Mouse (Mus musculus) MEL (cell line): ENCODE results near the gene Timmdc1. TPM values are rescaled to one million over a fixed set of nuclear protein-coding genes. Genes with fewer than 3 reads are reported as not detected.

Experiments
- DNase-seq: peaks from one replicate; pipeline ENCODE4 v3.0.0; 2011; ENCODE audit warnings: low read depth, low spot score
- H3K27ac ChIP-seq: 2 replicates; pipeline ENCODE4 v1.5.1; 2012; ENCODE audit warnings: low read depth, mild to moderate bottlenecking, control low read depth, low read length, moderate library complexity; ENCODE audit not compliant: control insufficient read depth
- H3K27me3 ChIP-seq, 2 experiments: fragments of 150-350 bp in 1 of 2; sonication (generic) in 1 of 2; 2 replicates each; pipeline ENCODE4 v1.6.1; 2012; ENCODE audit warnings: low read length in 2 of 2, mild to moderate bottlenecking in 2 of 2, improper control_type of control experiment in 1 of 2, moderate library complexity in 1 of 2; ENCODE audit not compliant: insufficient read depth in 2 of 2, control insufficient read depth in 1 of 2
- H3K36me3 ChIP-seq, 2 experiments: 2 replicates each; pipeline ENCODE4 v1.6.1; 2012 to 2014; ENCODE audit warnings: low read length in 2 of 2, improper control_type of control experiment in 1 of 2, inconsistent platforms in 1 of 2, mild to moderate bottlenecking in 1 of 2; ENCODE audit not compliant: insufficient read depth in 2 of 2, control insufficient read depth in 1 of 2
- H3K4me1 ChIP-seq, 2 experiments: fragments of 150-350 bp in 1 of 2; sonication (generic) in 1 of 2; 2 replicates each; pipeline ENCODE4 v1.6.1; 2012; ENCODE audit warnings: low read length in 2 of 2, improper control_type of control experiment in 1 of 2, mild to moderate bottlenecking in 1 of 2; ENCODE audit not compliant: insufficient read depth in 2 of 2, control insufficient read depth in 1 of 2
- H3K4me3 ChIP-seq, 2 experiments: fragments of 150-350 bp in 1 of 2; sonication (generic) in 1 of 2; 2 replicates each; pipeline ENCODE4 v1.5.1; 2012; ENCODE audit warnings: low read depth in 2 of 2, low read length in 2 of 2, mild to moderate bottlenecking in 2 of 2, moderate library complexity in 2 of 2, control low read depth in 1 of 2, improper control_type of control experiment in 1 of 2; ENCODE audit not compliant: control insufficient read depth in 1 of 2, insufficient read depth in 1 of 2
- H3K79me2 ChIP-seq: 2 replicates; pipeline ENCODE4 v1.6.1; 2012; ENCODE audit warnings: mild to moderate bottlenecking, low read length, moderate library complexity; ENCODE audit not compliant: control insufficient read depth, poor library complexity, insufficient read depth
- H3K9ac ChIP-seq: 2 replicates; pipeline ENCODE4 v1.6.1; 2012; ENCODE audit warnings: low read depth, mild to moderate bottlenecking, control low read depth, low read length, moderate library complexity; ENCODE audit not compliant: control insufficient read depth, poor library complexity, severe bottlenecking
- H3K9me3 ChIP-seq: fragments of 150-350 bp; sonication (generic); replicated peaks from 2 replicates; pipeline ENCODE4 v1.6.1; 2012; ENCODE audit warnings: mild to moderate bottlenecking, low read length, improper control_type of control experiment, moderate library complexity; ENCODE audit not compliant: insufficient read depth
- ELF1 ChIP-seq: IDR thresholded peaks from 2 replicates; pipeline ENCODE4 v1.6.1; 2014; ENCODE audit warnings: low read depth, mild to moderate bottlenecking, inconsistent platforms, low read length, improper control_type of control experiment, moderate library complexity
- EP300 ChIP-seq, 2 experiments: IDR thresholded peaks; 2 replicates each; pipeline ENCODE4 v1.6.1; 2011; ENCODE audit warnings: improper control_type of control experiment in 2 of 2, low read length in 2 of 2, low read depth in 1 of 2, mild to moderate bottlenecking in 1 of 2
- ETS1 ChIP-seq: IDR thresholded peaks from 2 replicates; pipeline ENCODE4 v1.6.1; 2012; ENCODE audit warnings: low read depth, mild to moderate bottlenecking, inconsistent platforms, low read length, improper control_type of control experiment, moderate library complexity
- GATA1 ChIP-seq: IDR thresholded peaks from 2 replicates; pipeline ENCODE4 v1.6.1; 2011; ENCODE audit warnings: low read depth, low read length, improper control_type of control experiment
- MAFK ChIP-seq: IDR thresholded peaks from 2 replicates; pipeline ENCODE4 v1.6.1; 2011; ENCODE audit warnings: low read depth, mild to moderate bottlenecking, low read length, improper control_type of control experiment, borderline replicate concordance
- MAX ChIP-seq: IDR thresholded peaks from 2 replicates; pipeline ENCODE4 v1.6.1; 2011; ENCODE audit warnings: low read length, improper control_type of control experiment
- MAZ ChIP-seq: IDR thresholded peaks from 2 replicates; pipeline ENCODE4 v1.6.1; 2012; ENCODE audit warnings: low read depth, mild to moderate bottlenecking, inconsistent platforms, low read length, improper control_type of control experiment
- MYB ChIP-seq: IDR thresholded peaks from 2 replicates; pipeline ENCODE4 v1.6.1; 2011; ENCODE audit warnings: mild to moderate bottlenecking, low read depth, low read length, improper control_type of control experiment
- MYC ChIP-seq: IDR thresholded peaks from 2 replicates; pipeline ENCODE4 v1.6.1; 2011; ENCODE audit warnings: low read depth, mild to moderate bottlenecking, low read length, improper control_type of control experiment, moderate library complexity
- NRF1 ChIP-seq: IDR thresholded peaks from 2 replicates; pipeline ENCODE4 v1.6.1; 2014; ENCODE audit warnings: low read depth, mild to moderate bottlenecking, inconsistent platforms, low read length, improper control_type of control experiment, moderate library complexity; ENCODE audit not compliant: poor library complexity, insufficient read depth, severe bottlenecking
- POLR2AphosphoS2 ChIP-seq: IDR thresholded peaks from 2 replicates; pipeline ENCODE4 v1.6.1; 2011; ENCODE audit warnings: low read length, improper control_type of control experiment
- POLR2AphosphoS5 ChIP-seq: IDR thresholded peaks from 2 replicates; pipeline ENCODE4 v1.6.1; 2012; ENCODE audit warnings: low read depth, borderline replicate concordance, mild to moderate bottlenecking, inconsistent platforms, low read length, moderate library complexity, mixed read lengths
- RAD21 ChIP-seq: IDR thresholded peaks from 2 replicates; pipeline ENCODE4 v1.6.1; 2011; ENCODE audit warnings: mild to moderate bottlenecking, low read depth, low read length, improper control_type of control experiment
- SIN3A ChIP-seq: IDR thresholded peaks from 2 replicates; pipeline ENCODE4 v1.6.1; 2012; ENCODE audit warnings: low read length, improper control_type of control experiment, inconsistent platforms
- SMC3 ChIP-seq: IDR thresholded peaks from 2 replicates; pipeline ENCODE4 v1.6.1; 2011; ENCODE audit warnings: low read depth, low read length, improper control_type of control experiment
- TBP ChIP-seq: IDR thresholded peaks from 2 replicates; pipeline ENCODE4 v1.8.0; 2011; ENCODE audit warnings: low read depth, low read length, improper control_type of control experiment
- TCF12 ChIP-seq: IDR thresholded peaks from 2 replicates; pipeline ENCODE4 v1.6.1; 2014; ENCODE audit warnings: low read depth, mild to moderate bottlenecking, inconsistent platforms, low read length, improper control_type of control experiment, moderate library complexity
- UBTF ChIP-seq: IDR thresholded peaks from 2 replicates; pipeline ENCODE4 v1.6.1; 2012; ENCODE audit warnings: low read depth, mild to moderate bottlenecking, inconsistent platforms, low read length, improper control_type of control experiment, moderate library complexity, borderline replicate concordance; ENCODE audit not compliant: insufficient read depth
- ZC3H11A ChIP-seq: IDR thresholded peaks from 2 replicates; pipeline ENCODE4 v1.6.1; 2012; ENCODE audit warnings: low read depth, mild to moderate bottlenecking, inconsistent platforms, low read length, improper control_type of control experiment
- ZKSCAN1 ChIP-seq: IDR thresholded peaks from 2 replicates; pipeline ENCODE4 v1.6.1; 2012; ENCODE audit warnings: low read depth, mild to moderate bottlenecking, inconsistent platforms, low read length, improper control_type of control experiment, moderate library complexity
- ZNF384 ChIP-seq: IDR thresholded peaks from 2 replicates; pipeline ENCODE4 v1.6.1; 2012; ENCODE audit warnings: low read depth, mild to moderate bottlenecking, inconsistent platforms, low read length, improper control_type of control experiment
- polyA plus RNA-seq, 2 experiments: library from polyadenylated mRNA; stranded (reverse) in 1 of 2; unstranded in 1 of 2; fragments of >175 nt in 1 of 2; fragments of >200 nt in 1 of 2; gene quantifications; 2 replicates each; pipeline versions ENCODE4 v1.2.1 to v1.2.4; 2012; ENCODE audit warnings: low replicate concordance in 2 of 2, low read depth in 1 of 2; ENCODE audit not compliant: insufficient read length in 2 of 2, insufficient read depth in 1 of 2, missing spikeins in 1 of 2
- total RNA-seq: library from RNA; depleted of rRNA; stranded (reverse); fragments of 300-350 nt; gene quantifications from 2 replicates; pipeline ENCODE4 v1.2.3, GENCODE M21; 2012

Timmdc1 gene
- total and polyA plus RNA-seq, 3 experiments: 38.0 to 40.4 TPM; not detected in 1

DNA sequence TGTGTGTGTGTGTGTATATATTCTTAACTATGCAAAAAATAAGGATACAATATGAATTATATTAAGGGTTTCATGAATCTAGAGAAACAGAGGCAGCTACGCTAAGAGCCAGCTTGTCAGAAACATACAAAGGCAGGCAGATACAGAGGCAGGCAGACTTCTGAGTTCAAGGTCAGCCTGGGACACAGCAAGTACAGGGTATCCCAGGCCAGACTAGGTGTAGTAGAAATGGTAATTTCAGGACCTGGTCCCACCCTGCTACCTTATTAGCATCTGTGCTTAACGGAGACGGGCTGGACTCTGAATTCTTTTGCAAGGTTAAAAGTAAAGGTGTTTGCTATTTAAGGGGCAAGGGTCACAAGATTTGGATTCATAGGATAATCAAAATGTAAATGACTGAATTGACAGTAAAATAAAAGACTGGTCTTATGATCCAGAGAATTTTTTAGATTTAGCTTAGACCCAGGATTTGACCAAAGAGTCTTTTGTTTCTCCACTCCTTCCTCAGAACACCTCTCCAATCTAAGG lies 35.8 kb upstream of the Timmdc1 start, which contains the start of gene Tmem39a:
Tmem39a (plus strand) TSS at position 478 of the 528 bp plus-strand sequence.
- no peaks in the 10 kb centered on the region; a peak in 1 of 4 replicates for H3K4me1 ChIP-seq
- H3K79me2 ChIP-seq: peaks cover 6% of the 10 kb centered on the region
- DNase-seq: no peak
- peaks cover 16 to 23% of the 10 kb centered on the region in 2 experiments for H3K27me3 ChIP-seq
- TF ChIP-seq NRF1 (no peak), MYC (no peak), UBTF (no peak), ZC3H11A (no peak), ZNF384 (no peak)
- H3K9me3 ChIP-seq: no peaks in the 10 kb centered on the region
- no peak within 1 kb of the TSS for H3K9ac ChIP-seq
- H3K36me3 ChIP-seq: peaks cover 0 to 5% of the 10 kb centered on the region in 2 experiments; a peak in 1 of 4 replicates
- H3K27ac ChIP-seq: no peak within 1 kb of the TSS
- H3K4me3 ChIP-seq: no peak within 1 kb of the TSS

DNA sequence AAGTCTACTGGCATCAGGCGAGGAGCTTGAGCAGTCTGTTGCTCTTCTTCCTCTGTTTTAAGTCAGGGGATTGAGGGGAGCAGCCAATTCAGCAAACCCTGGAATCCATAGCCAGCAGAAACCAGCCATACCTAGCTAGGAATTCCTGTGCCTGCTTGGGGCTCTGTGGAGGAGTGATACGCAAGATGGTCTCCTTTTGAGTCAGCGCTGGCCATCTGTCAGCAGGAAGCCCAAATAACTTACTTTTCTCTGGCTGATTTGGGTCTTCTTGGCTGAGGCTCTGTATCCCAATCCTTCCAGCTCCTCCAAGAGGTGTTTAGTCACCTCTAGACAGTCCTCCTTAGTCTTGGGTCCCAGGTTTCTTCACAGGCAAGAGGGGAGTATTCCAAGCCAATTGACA lies 33.5 kb upstream of the Timmdc1 start:
- DNase-seq: no peak
- Histone ChIP-seq H3K27ac (no peak overlapping the region), H3K79me2 (no peaks in the 10 kb centered on the region), H3K4me3 (no peak overlapping the region), H3K27me3 (peaks cover 16 to 24% of the 10 kb centered on the region in 2 experiments), H3K9ac (no peak overlapping the region), H3K4me1 (no peaks in the 10 kb centered on the region), H3K36me3 (no peaks in the 10 kb centered on the region), H3K9me3 (no peaks in the 10 kb centered on the region)
- no peak for TF ChIP-seq SMC3
- TF ChIP-seq MAZ: no peak
- TF ChIP-seq TCF12: no peak
- TF ChIP-seq MYC: no peak
- TF ChIP-seq GATA1: no peak
- TF ChIP-seq MAFK: no peak
- TF ChIP-seq MYB: no peak
- no peak for TF ChIP-seq POLR2AphosphoS2
- no peak for TF ChIP-seq EP300 (IDR thresholded peaks at IDR 0.05; ENCODE audit: low read depth in 1 of 2, low read length in 2 of 2)
- TF ChIP-seq ETS1: no peak
- no peak for TF ChIP-seq RAD21
- no peak for TF ChIP-seq POLR2AphosphoS5
- no peak for TF ChIP-seq TBP
- no peak for TF ChIP-seq SIN3A
- TF ChIP-seq MAX: no peak
- TF ChIP-seq ELF1: no peak
- no peak for TF ChIP-seq ZKSCAN1
- no peak for TF ChIP-seq ZNF384
